Mouse (Mus musculus) lung, postnatal 10 days (tissue): Measurements from ENCODE around the gene Usp49.
"Not testable (repeated sequence)": the region's sequence is repeated elsewhere in the genome, so short reads cannot be mapped to it uniquely, and the experiment has no call there.

Source experiments
- DNase-seq: peaks from one replicate; pipeline ENCODE4 v3.0.0; 2021

The Usp49 gene

GRCm38 (mm10) chr17:47630678-47631065 is at the start of gene Usp49:
Usp49 (plus strand) TSS chr17:47630690.
- no peak for DNase-seq

GRCm38 (mm10) chr17:47580962-47581361 is 49.5 kb upstream of the Usp49 start:
- DNase-seq = no peak

- no peak for DNase-seq
Measured at GRCm38 (mm10) chr17:47588517-47588916, 42.0 kb upstream of the Usp49 start.

GRCm38 (mm10) chr17:47591073-47591472 is 39.4 kb upstream of the Usp49 start:
- DNase-seq = no peak

GRCm38 (mm10) chr17:47593215-47593853 is 37.2 kb upstream of the Usp49 start:
- peak; percentile 98 for DNase-seq

- DNase-seq = no peak
Measured at GRCm38 (mm10) chr17:47593854-47594182, 36.7 kb upstream of the Usp49 start.

GRCm38 (mm10) chr17:47594183-47594968 is 36.1 kb upstream of the Usp49 start:
- peak; percentile 66 for DNase-seq

GRCm38 (mm10) chr17:47594969-47595247 is 35.6 kb upstream of the Usp49 start:
- no peak for DNase-seq

- peak; percentile 76 for DNase-seq
Measured at GRCm38 (mm10) chr17:47595248-47596161, 35.0 kb upstream of the Usp49 start.

- DNase-seq = peak; percentile 24
Measured at GRCm38 (mm10) chr17:47596162-47596838, 34.2 kb upstream of the Usp49 start.

GRCm38 (mm10) chr17:47596839-47597164 is 33.7 kb upstream of the Usp49 start:
- no peak for DNase-seq

- peak; percentile 33 for DNase-seq
Measured at GRCm38 (mm10) chr17:47597261-47597660, 33.2 kb upstream of the Usp49 start.

- DNase-seq = peak; percentile 75
Measured at GRCm38 (mm10) chr17:47597838-47598579, 32.5 kb upstream of the Usp49 start.

GRCm38 (mm10) chr17:47598580-47599304 is 31.7 kb upstream of the Usp49 start:
- DNase-seq = not testable (repeated sequence)

GRCm38 (mm10) chr17:47599511-47600297 is 30.8 kb upstream of the Usp49 start:
- DNase-seq = peak; percentile 77

- no peak for DNase-seq
Measured at GRCm38 (mm10) chr17:47600601-47601388, 29.7 kb upstream of the Usp49 start.

GRCm38 (mm10) chr17:47601389-47601755 is 29.1 kb upstream of the Usp49 start:
- no peak for DNase-seq

- no peak for DNase-seq
Measured at GRCm38 (mm10) chr17:47602289-47602688, 28.2 kb upstream of the Usp49 start.

- peak; percentile 44 for DNase-seq
Measured at GRCm38 (mm10) chr17:47606220-47606619, 24.3 kb upstream of the Usp49 start.

- no peak for DNase-seq
Measured at GRCm38 (mm10) chr17:47609182-47609581, 21.3 kb upstream of the Usp49 start.
